Mouse (Mus musculus): ENCODE data around the gene Taf15.

Taf15 gene

GRCm38 (mm10) chr11:83457912-83458601 is 14.8 kb upstream of the Taf15 start:
- DNase-seq, result no peak

GRCm38 (mm10) chr11:83461462-83462027 is 11.3 kb upstream of the Taf15 start:
- no peak for DNase-seq

GRCm38 (mm10) chr11:83462711-83463244 is 10.1 kb upstream of the Taf15 start, which contains the start of gene Mmp28:
Gene Mmp28, minus strand, starts transcription at chr11:83463071.
- peak; percentile 60 to 71 for DNase-seq

- peak; percentile 60 to 67 for DNase-seq
Observed at GRCm38 (mm10) chr11:83465976-83466375, 6.9 kb upstream of the Taf15 start.

- DNase-seq, result peak; percentile 73 to 81
Observed at GRCm38 (mm10) chr11:83467120-83467652, 5.7 kb upstream of the Taf15 start.

GRCm38 (mm10) chr11:83468765-83469164 is 4.1 kb upstream of the Taf15 start:
- no peak for DNase-seq

- DNase-seq, result no peak
Observed at GRCm38 (mm10) chr11:83471766-83472165, 1.1 kb upstream of the Taf15 start.

- DNase-seq, result peak; percentile 45 to 61
Observed at GRCm38 (mm10) chr11:83473235-83474016, 540 bp downstream of the Taf15 start.

- DNase-seq, result no peak
Observed at GRCm38 (mm10) chr11:83491488-83491887, 18.6 kb downstream of the Taf15 start.

- DNase-seq, result no peak
Observed at GRCm38 (mm10) chr11:83495571-83495970, 22.7 kb downstream of the Taf15 start.

- DNase-seq, result no peak
Observed at GRCm38 (mm10) chr11:83504308-83504707, 31.4 kb downstream of the Taf15 start.

GRCm38 (mm10) chr11:83509521-83509920 is 36.6 kb downstream of the Taf15 start:
- DNase-seq, result no peak

- no peak for DNase-seq
Observed at GRCm38 (mm10) chr11:83517153-83517552, 44.3 kb downstream of the Taf15 start.

GRCm38 (mm10) chr11:83518371-83518770 is 45.5 kb downstream of the Taf15 start:
- no peak for DNase-seq

GRCm38 (mm10) chr11:83522075-83522474 is 49.2 kb downstream of the Taf15 start, which contains the start of gene Heatr9:
Gene Heatr9, minus strand, starts transcription at chr11:83522175.
- no peak for DNase-seq

- no peak for DNase-seq
Observed at GRCm38 (mm10) chr11:83529024-83529423, 56.1 kb downstream of the Taf15 start.

- no peak for DNase-seq
Observed at GRCm38 (mm10) chr11:83530360-83530759, 57.5 kb downstream of the Taf15 start, which contains the start of gene Ccl5. Gene Ccl5, minus strand, starts transcription at chr11:83530518.

- no peak for DNase-seq
Observed at GRCm38 (mm10) chr11:83533192-83533591, 60.3 kb downstream of the Taf15 start.

- DNase-seq, result no peak
Observed at GRCm38 (mm10) chr11:83534143-83534542, 61.3 kb downstream of the Taf15 start.

GRCm38 (mm10) chr11:83534609-83535423 is 61.9 kb downstream of the Taf15 start:
- peak; percentile 79 to 90 for DNase-seq

- DNase-seq, result no peak
Observed at GRCm38 (mm10) chr11:83536831-83537230, 63.9 kb downstream of the Taf15 start.

- DNase-seq, result peak; percentile 7 to 68
Observed at GRCm38 (mm10) chr11:83538705-83539314, 65.9 kb downstream of the Taf15 start.
